In the genomic region with DNA sequence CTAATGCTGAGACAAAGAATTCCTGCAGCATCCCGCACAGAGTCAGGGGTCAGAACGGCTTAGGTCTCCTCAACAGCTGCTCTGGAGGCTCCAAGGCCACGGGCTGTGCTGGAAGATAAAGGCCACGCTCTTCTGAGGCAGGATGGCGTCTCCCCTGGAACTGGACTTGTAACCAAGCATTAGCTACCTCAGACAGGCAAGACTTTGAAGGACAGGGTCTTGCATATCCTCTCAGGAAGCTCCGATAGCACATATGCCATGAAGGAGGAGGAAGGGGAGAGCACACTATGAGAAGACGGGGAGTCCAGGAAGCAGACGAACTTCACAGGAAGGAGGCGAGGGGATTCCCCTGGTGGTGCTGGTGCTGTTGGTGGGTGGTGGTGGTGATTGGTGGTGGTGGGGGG, we compare ENCODE assay signal across 3 mouse cellular contexts. TPM values are rescaled to one million over a fixed set of nuclear protein-coding genes. Genes with fewer than 3 reads are reported as not detected.
"Had no signal": no experiment of that assay in that cellular context is flagged by ENCODE, and none has a peak within 500 bp of the region (broad histone marks: within the 10 kb centered on the region; RNA-seq: fewer than 3 reads in every experiment).

No protein-coding gene starts in this region.

RNA-seq across cellular contexts. Expression of gene Upb1, which starts 47.1 kb away (rescaled TPM):
- total RNA-seq: layer of hippocampus, postnatal 36 days; midbrain, postnatal 0 days had no signal
- polyA plus RNA-seq: midbrain, embryonic 13.5 days had no signal
